Mouse (Mus musculus) forebrain, embryonic 14.5 days (tissue): ENCODE measurements around the gene Tef. TPM values are rescaled to one million over a fixed set of nuclear protein-coding genes. Genes with fewer than 3 reads are reported as not detected.
A peak's percentile ranks its signal among the peaks of the same experiment; 100 is the strongest.

Source experiments
- ATAC-seq: fragments of 200-750 bp; cut with Nextera tagmentation; 2 replicates; pipeline ENCODE4 v1.8.0; 2017; ENCODE audit warnings: mild to moderate bottlenecking, moderate library complexity
- DNase-seq: peaks from one replicate; pipeline ENCODE4 v3.0.0-alpha.2; 2015; ENCODE audit warnings: low spot score
- H3K27ac ChIP-seq: fragments of 300-500 bp; sonication (generic); 2 replicates; pipeline ENCODE4 v1.5.1; 2014; ENCODE audit warnings: low read depth, mild to moderate bottlenecking, control low read depth, low read length, moderate library complexity
- H3K27me3 ChIP-seq: fragments of 300-500 bp; sonication (generic); replicated peaks from 2 replicates; pipeline ENCODE4 v1.6.1; 2014; ENCODE audit warnings: low read length, control low read depth, mixed read lengths; ENCODE audit not compliant: control insufficient read depth, insufficient read depth
- H3K36me3 ChIP-seq: fragments of 300-500 bp; sonication (generic); 2 replicates; pipeline ENCODE4 v1.6.1; 2014; ENCODE audit warnings: low read length, control low read depth; ENCODE audit not compliant: control insufficient read depth, insufficient read depth
- H3K4me1 ChIP-seq: fragments of 300-500 bp; sonication (generic); 2 replicates; pipeline ENCODE4 v1.6.1; 2014; ENCODE audit warnings: antibody characterized with exemption, low read length, control low read depth; ENCODE audit not compliant: control insufficient read depth, insufficient read depth
- H3K4me2 ChIP-seq: fragments of 300-500 bp; sonication (generic); 2 replicates; pipeline ENCODE4 v1.6.1; 2014; ENCODE audit warnings: mild to moderate bottlenecking, control low read depth, low read length
- H3K4me3 ChIP-seq: fragments of 300-500 bp; sonication (generic); 2 replicates; pipeline ENCODE4 v1.5.1; 2014; ENCODE audit warnings: low read depth, low read length, control low read depth
- H3K9ac ChIP-seq: fragments of 300-500 bp; sonication (generic); 2 replicates; pipeline ENCODE4 v1.6.1; 2014; ENCODE audit warnings: mild to moderate bottlenecking, low read length, control low read depth, moderate library complexity
- H3K9me3 ChIP-seq: fragments of 300-500 bp; sonication (generic); replicated peaks from 2 replicates; pipeline ENCODE4 v1.6.1; 2016; ENCODE audit warnings: low read length, control low read depth, mixed read lengths; ENCODE audit not compliant: control insufficient read depth
- WGBS: fragments of 180-500 bp; shearing (Covaris S2); extraction: QIAGEN DNeasy Blood & Tissue Kit; methylation state at CpG from one replicate; pipeline ENCODE4 v1.1.7; 2014; 5-methylcytosine and 5-hydroxymethylcytosine counted together
- polyA plus RNA-seq: library from polyadenylated mRNA; unstranded; fragments of >200 nt; fragmentation: Nextera tagmentation; extraction: Ambion mirVana; gene quantifications from 2 replicates; pipeline ENCODE4 v1.2.1, GENCODE M21; 2014

The Tef gene
- polyA plus RNA-seq, 1 experiment from 2014 or later: 15.1 TPM

DNA sequence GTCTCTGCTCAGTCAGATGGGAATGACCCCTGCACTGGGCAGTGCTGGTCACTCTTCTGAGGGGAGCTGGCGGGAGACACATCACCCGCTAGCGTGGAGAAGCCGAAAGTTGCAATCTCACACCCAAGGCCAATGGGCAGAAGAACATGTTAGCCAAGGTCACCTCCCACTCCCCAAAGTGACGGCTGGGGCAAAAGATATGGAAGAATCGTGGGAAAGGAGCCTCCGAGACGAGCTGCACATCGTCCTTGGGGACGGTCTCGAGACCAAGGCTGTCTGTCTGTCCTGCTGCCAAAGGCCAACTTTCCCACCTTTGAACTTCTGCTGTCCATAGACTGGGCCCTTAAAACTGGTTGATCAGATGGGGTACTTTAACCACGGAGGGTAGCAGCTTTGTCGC is 14.7 kb upstream of the Tef start:
- ATAC-seq (no peak), DNase-seq (no peak)
- no peaks in the 10 kb centered on the region for H3K9me3 ChIP-seq
- peaks cover 83% of the 10 kb centered on the region for H3K36me3 ChIP-seq
- no peak overlapping the region for H3K4me3 ChIP-seq
- H3K27ac ChIP-seq: no peak overlapping the region
- no peaks in the 10 kb centered on the region for H3K4me1 ChIP-seq
- no peak overlapping the region for H3K4me2 ChIP-seq
- no peak overlapping the region for H3K9ac ChIP-seq
- no peaks in the 10 kb centered on the region for H3K27me3 ChIP-seq
- WGBS: 96% methylated on average over 13 of the region's 13 CpGs

DNA sequence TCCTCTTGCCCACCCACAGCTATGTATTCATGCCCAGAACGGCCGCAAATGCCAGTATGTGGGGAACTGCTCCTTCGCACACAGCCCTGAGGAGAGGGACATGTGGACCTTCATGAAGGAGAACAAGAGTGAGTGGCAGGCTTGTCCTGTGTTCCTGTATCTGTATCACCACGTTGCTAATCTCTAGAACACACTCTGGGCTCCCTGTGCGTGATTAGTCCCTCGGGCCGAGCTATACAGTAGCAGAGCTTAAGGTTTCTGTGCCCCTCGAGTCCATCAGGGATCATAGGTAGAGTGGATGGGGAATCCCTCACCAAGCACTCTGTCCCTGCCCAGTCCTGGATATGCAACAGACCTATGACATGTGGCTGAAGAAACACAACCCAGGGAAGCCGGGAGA is 9.8 kb upstream of the Tef start:
- Histone ChIP-seq H3K36me3 (peaks cover 79% of the 10 kb centered on the region), H3K9me3 (no peaks in the 10 kb centered on the region), H3K4me3 (no peak overlapping the region), H3K4me2 (no peak overlapping the region), H3K27me3 (no peaks in the 10 kb centered on the region), H3K4me1 (no peaks in the 10 kb centered on the region), H3K9ac (no peak overlapping the region), H3K27ac (no peak overlapping the region)
- ATAC-seq (no peak), DNase-seq (no peak)
- 91% methylated on average over 9 of the region's 9 CpGs for WGBS

- Histone ChIP-seq H3K27me3 (no peaks in the 10 kb centered on the region), H3K4me1 (no peaks in the 10 kb centered on the region), H3K9me3 (no peaks in the 10 kb centered on the region), H3K36me3 (peaks cover 50% of the 10 kb centered on the region), H3K9ac (no peak overlapping the region), H3K4me2 (no peak overlapping the region), H3K27ac (no peak overlapping the region), H3K4me3 (no peak overlapping the region)
- DNase-seq: no peak
- 80% methylated on average over 3 of the region's 3 CpGs for WGBS
- 0 out of 2 replicates have a peak, but pooled peaks have one; percentile 44 for ATAC-seq
Observed at GRCm38 (mm10) chr15:81796228-81796627, 6.0 kb upstream of the Tef start.

DNA sequence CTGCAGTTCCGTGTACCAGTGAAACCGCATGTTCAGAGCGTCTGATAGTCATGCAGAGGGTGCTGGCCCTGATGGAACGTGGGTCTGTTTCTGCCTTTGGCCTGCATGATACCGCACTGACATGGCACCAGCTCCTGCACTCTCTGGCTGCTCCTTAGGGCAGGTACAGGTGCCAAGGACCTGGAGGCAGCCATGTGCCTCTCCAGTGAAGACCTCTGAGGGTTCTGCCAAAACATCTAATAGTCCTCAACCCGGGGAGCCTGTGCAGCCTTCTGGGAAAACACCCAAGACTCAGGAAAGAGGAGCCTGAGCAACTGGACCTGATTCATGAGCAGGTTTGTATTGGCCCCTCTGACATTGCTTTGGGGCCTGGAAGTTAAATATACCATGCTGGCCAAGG is 4.4 kb upstream of the Tef start:
- H3K36me3 ChIP-seq: peaks cover 36% of the 10 kb centered on the region
- no peaks in the 10 kb centered on the region for H3K27me3 ChIP-seq
- DNase-seq (no peak), ATAC-seq (no peak)
- no peak overlapping the region for H3K9ac ChIP-seq
- no peak overlapping the region for H3K4me2 ChIP-seq
- peaks cover 4% of the 10 kb centered on the region for H3K4me1 ChIP-seq
- no peaks in the 10 kb centered on the region for H3K9me3 ChIP-seq
- H3K27ac ChIP-seq: no peak overlapping the region
- H3K4me3 ChIP-seq: no peak overlapping the region
- 88% methylated on average over 6 of the region's 6 CpGs for WGBS

GRCm38 (mm10) chr15:81798421-81798820 is 3.8 kb upstream of the Tef start:
- Histone ChIP-seq H3K27ac (no peak overlapping the region), H3K36me3 (peaks cover 30% of the 10 kb centered on the region), H3K27me3 (no peaks in the 10 kb centered on the region), H3K9me3 (no peaks in the 10 kb centered on the region), H3K4me1 (peaks cover 7% of the 10 kb centered on the region), H3K9ac (no peak overlapping the region), H3K4me2 (no peak overlapping the region), H3K4me3 (no peak overlapping the region)
- ATAC-seq (no peak), DNase-seq (no peak)
- 92% methylated on average over 4 of the region's 4 CpGs for WGBS

GRCm38 (mm10) chr15:81800391-81800790 is 1.8 kb upstream of the Tef start:
- Histone ChIP-seq H3K27me3 (no peaks in the 10 kb centered on the region), H3K36me3 (peaks cover 15% of the 10 kb centered on the region), H3K4me3 (no peak overlapping the region), H3K9me3 (no peaks in the 10 kb centered on the region), H3K9ac (no peak overlapping the region), H3K4me2 (no peak overlapping the region), H3K27ac (no peak overlapping the region), H3K4me1 (peaks cover 7% of the 10 kb centered on the region)
- ATAC-seq (no peak), DNase-seq (no peak)
- 80% methylated on average over 3 of the region's 3 CpGs for WGBS

DNA sequence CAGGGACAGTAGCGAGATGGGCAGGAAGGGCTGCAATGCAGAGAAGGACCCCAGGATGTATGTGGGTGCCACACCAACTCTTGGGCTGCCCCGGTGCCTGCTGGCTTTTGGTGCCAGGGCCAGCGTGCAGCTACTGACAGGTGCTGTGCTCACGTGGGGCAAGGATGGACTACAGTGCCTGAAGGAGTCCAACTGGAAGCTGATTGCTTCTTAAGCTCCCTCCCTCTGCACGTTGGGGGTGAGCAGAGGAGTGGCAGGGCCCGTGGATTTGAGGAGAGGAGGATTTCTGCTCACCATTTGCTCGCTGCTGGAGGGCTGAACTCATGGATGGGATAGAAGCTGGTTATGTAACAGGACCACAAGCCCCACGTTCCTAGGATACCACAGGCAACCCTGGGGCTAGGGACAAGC is 725 bp downstream of the Tef start:
- Histone ChIP-seq H3K4me3 (peak overlapping the region; percentile 23), H3K4me1 (peaks cover 7% of the 10 kb centered on the region), H3K36me3 (no peaks in the 10 kb centered on the region), H3K4me2 (peak overlapping the region; percentile 61), H3K9ac (peak overlapping the region; percentile 50), H3K27ac (peak overlapping the region; percentile 75), H3K27me3 (no peaks in the 10 kb centered on the region), H3K9me3 (no peaks in the 10 kb centered on the region)
- WGBS: 12% methylated on average over 8 of the region's 8 CpGs
- DNase-seq (peak; percentile 34), ATAC-seq (no peak; the same call in 1 of the 2 replicates)

DNA sequence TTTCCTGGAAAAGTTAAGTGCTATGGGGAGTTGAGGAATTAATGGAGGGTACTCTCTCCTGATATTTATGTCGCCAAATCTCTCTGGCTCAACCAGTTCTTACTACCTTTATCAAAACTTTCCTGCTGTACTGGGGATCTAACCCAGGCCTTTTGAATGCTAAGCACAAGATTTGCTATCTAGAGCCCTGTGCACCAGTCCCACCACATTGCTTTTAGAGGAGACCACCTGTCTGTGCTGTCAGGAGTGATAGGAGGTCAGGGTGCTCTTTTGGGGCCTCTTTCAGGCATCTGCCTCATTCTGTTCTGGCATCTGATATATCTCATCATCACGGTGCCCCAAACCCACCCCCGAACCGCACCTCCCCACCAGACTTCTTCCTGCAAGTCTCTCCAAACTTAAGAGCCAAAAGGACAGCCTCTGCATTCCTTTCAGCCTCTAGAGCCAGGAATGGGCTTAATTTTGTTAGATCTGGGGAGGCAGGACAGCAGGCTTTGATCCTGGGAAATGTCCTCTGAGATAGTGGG is 1.3 kb downstream of the Tef start:
- no peak overlapping the region for H3K9ac ChIP-seq
- no peaks in the 10 kb centered on the region for H3K27me3 ChIP-seq
- no peaks in the 10 kb centered on the region for H3K36me3 ChIP-seq
- ATAC-seq (no peak), DNase-seq (no peak)
- H3K27ac ChIP-seq: no peak overlapping the region
- H3K4me1 ChIP-seq: peaks cover 7% of the 10 kb centered on the region
- 60% methylated on average over 4 of the region's 4 CpGs for WGBS
- no peak overlapping the region for H3K4me2 ChIP-seq
- H3K4me3 ChIP-seq: no peak overlapping the region
- H3K9me3 ChIP-seq: no peaks in the 10 kb centered on the region

- Histone ChIP-seq H3K9me3 (no peaks in the 10 kb centered on the region), H3K9ac (no peak overlapping the region), H3K4me1 (peaks cover 7% of the 10 kb centered on the region), H3K27ac (no peak overlapping the region), H3K36me3 (no peaks in the 10 kb centered on the region), H3K4me3 (no peak overlapping the region), H3K4me2 (no peak overlapping the region), H3K27me3 (no peaks in the 10 kb centered on the region)
- DNase-seq (no peak), ATAC-seq (no peak)
- WGBS: 71% methylated on average over 1 of the region's 1 CpGs
Observed at GRCm38 (mm10) chr15:81804172-81804571, 2.0 kb downstream of the Tef start.
